ENCODE assay signal across 22 mouse cellular contexts in genomic region chr1:65162210-65162609, GRCm38 (mm10). TPM values are rescaled to one million over a fixed set of nuclear protein-coding genes. Genes with fewer than 3 reads are reported as not detected.
A peak's percentile ranks its signal among the peaks of the same experiment; 100 is the strongest.
DNase-seq lines count a peak whose midpoint lies in the region; ATAC-seq and TF ChIP-seq lines count a peak whose summit lies in the region.
"Had no signal": no experiment of that assay in that cellular context is flagged by ENCODE, and none has a peak within 500 bp of the region (broad histone marks: within the 10 kb centered on the region; RNA-seq: fewer than 3 reads in every experiment).

No protein-coding gene starts in this region.

- H3K27ac ChIP-seq in forebrain, postnatal 0 days (ENCODE audit: low read depth, low read length): no peak overlapping the region
- H3K27ac ChIP-seq in forebrain, embryonic 10.5 days: no peak overlapping the region
- H3K27ac ChIP-seq: forebrain, embryonic 15.5 days; heart, embryonic 10.5 days; kidney, embryonic 15.5 days had no signal

- WGBS in forebrain, postnatal 0 days: 100% methylated on average over 1 of the region's 1 CpGs
- 98% methylated on average over 1 of the region's 1 CpGs for WGBS in forebrain, embryonic 10.5 days

- H3K27me3 ChIP-seq in forebrain, postnatal 0 days (ENCODE audit: insufficient read depth, low read length): no peaks in the 10 kb centered on the region
- H3K27me3 ChIP-seq in forebrain, embryonic 10.5 days (ENCODE audit: poor library complexity, severe bottlenecking): no peaks in the 10 kb centered on the region
- H3K27me3 ChIP-seq: forebrain, embryonic 15.5 days; kidney, embryonic 15.5 days had no signal

- 0 out of 2 replicates have a peak, but pooled peaks have one; percentile 32 for ATAC-seq in forebrain, postnatal 0 days
- ATAC-seq: forebrain, embryonic 15.5 days had no signal

- no peak overlapping the region for H3K9ac ChIP-seq in forebrain, postnatal 0 days
- H3K9ac ChIP-seq: forebrain, embryonic 15.5 days; kidney, embryonic 15.5 days had no signal

- no peak overlapping the region for H3K4me3 ChIP-seq in forebrain, postnatal 0 days (ENCODE audit: low read depth, low read length)
- H3K4me3 ChIP-seq in forebrain, embryonic 10.5 days: no peak overlapping the region
- H3K4me3 ChIP-seq: forebrain, embryonic 15.5 days; heart, embryonic 10.5 days; kidney, embryonic 15.5 days had no signal

- no peak overlapping the region for H3K4me2 ChIP-seq in forebrain, postnatal 0 days (ENCODE audit: low read depth)
- H3K4me2 ChIP-seq: forebrain, embryonic 15.5 days; kidney, embryonic 15.5 days had no signal

- TF ChIP-seq CTCF in forebrain, postnatal 0 days (IDR thresholded peaks at IDR 0.05; ENCODE audit: low read depth): peak; percentile 37

- H3K4me1 ChIP-seq in forebrain, postnatal 0 days (ENCODE audit: insufficient read depth): no peaks in the 10 kb centered on the region
- H3K4me1 ChIP-seq in forebrain, embryonic 10.5 days: no peaks in the 10 kb centered on the region
- H3K4me1 ChIP-seq: forebrain, embryonic 15.5 days; heart, embryonic 10.5 days; kidney, embryonic 15.5 days had no signal

- no peak for DNase-seq in forebrain, postnatal 0 days
- no peak for DNase-seq in forebrain, embryonic 10.5 days (ENCODE audit: extremely low spot score, low spot score)
- DNase-seq in layer of hippocampus, adult 9-11 months: peak; percentile 23
- no peak for DNase-seq in layer of hippocampus, postnatal 25 days (ENCODE audit: extremely low spot score in 1 of 2, low spot score in 1 of 2)
- DNase-seq in right cerebral cortex, adult 18-20 months: peak; percentile 19
- DNase-seq in right cerebral cortex, postnatal 36 days (ENCODE audit: low spot score in 2 of 2): no peak
- DNase-seq in right cerebral cortex, postnatal 4 days: peak; percentile 16
- no peak for DNase-seq in ovary, postnatal 36 days (ENCODE audit: low spot score)
- DNase-seq: adrenal gland, adult 2 months; cerebellum, postnatal 14 days; heart, postnatal 14 days; lung, adult 18-20 months; retina, postnatal 1 day had no signal

- peaks cover 83% of the 10 kb centered on the region for H3K36me3 ChIP-seq in forebrain, postnatal 0 days (ENCODE audit: insufficient read depth)
- peaks cover 95% of the 10 kb centered on the region for H3K36me3 ChIP-seq in forebrain, embryonic 10.5 days (replicated peaks)

- H3K9me3 ChIP-seq in forebrain, postnatal 0 days (ENCODE audit: low read length): no peaks in the 10 kb centered on the region
- no peaks in the 10 kb centered on the region for H3K9me3 ChIP-seq in forebrain, embryonic 10.5 days
- H3K9me3 ChIP-seq: forebrain, embryonic 15.5 days; heart, embryonic 10.5 days; kidney, embryonic 15.5 days had no signal

RNA-seq across cellular contexts. Expression of gene Idh1, which starts 24.1 kb away (rescaled TPM):
- total RNA-seq in forebrain, postnatal 0 days (2014; rRNA removed): 366 and 375 TPM in 2 replicates
- 436 and 453 TPM in 2 replicates for polyA plus RNA-seq in forebrain, postnatal 0 days (2015; fragmentation: Nextera tagmentation; extraction: Ambion mirVana)
- 245 and 249 TPM in 2 replicates for polyA plus RNA-seq in forebrain, embryonic 10.5 days (2016; fragmentation: Nextera tagmentation; extraction: Ambion mirVana)
- 10 to 100 TPM; 52.2 to 57.4 TPM for total RNA-seq in layer of hippocampus, postnatal 25 days (2021)

RNA-seq across cellular contexts. Expression of gene Pikfyve, which starts 24.3 kb away (rescaled TPM):
- 33.6 and 42.6 TPM in 2 replicates for total RNA-seq in forebrain, postnatal 0 days (2014; rRNA removed)
- 8.3 and 9.9 TPM in 2 replicates for polyA plus RNA-seq in forebrain, postnatal 0 days (2015; fragmentation: Nextera tagmentation; extraction: Ambion mirVana)
- 13.1 and 16.3 TPM in 2 replicates for polyA plus RNA-seq in forebrain, embryonic 10.5 days (2016; fragmentation: Nextera tagmentation; extraction: Ambion mirVana)
- 10 to 100 TPM; 38.9 to 42.3 TPM for total RNA-seq in layer of hippocampus, postnatal 25 days (2021)

RNA-seq across cellular contexts. Expression of gene D630023F18Rik, which starts 39.2 kb away (rescaled TPM):
- 6.5 and 9.8 TPM in 2 replicates for total RNA-seq in forebrain, postnatal 0 days (2014; rRNA removed)
- polyA plus RNA-seq in forebrain, postnatal 0 days (2015; fragmentation: Nextera tagmentation; extraction: Ambion mirVana): 8.2 and 12.3 TPM in 2 replicates
- polyA plus RNA-seq in forebrain, embryonic 10.5 days (2016; fragmentation: Nextera tagmentation; extraction: Ambion mirVana): 0.14 and 0.25 TPM in 2 replicates
- 1 to 10 TPM; 10.0 TPM for total RNA-seq in layer of hippocampus, postnatal 25 days (2021)
- total RNA-seq: adrenal gland, adult 2 months; gastrocnemius, adult 8-10 months; heart, postnatal 14 days had no signal
- polyA plus RNA-seq: adrenal gland, adult 2 months had no signal

RNA-seq across cellular contexts. Expression of gene Gm28845, which starts 42.9 kb away (rescaled TPM):
- total RNA-seq in forebrain, postnatal 0 days (2014; rRNA removed): 0.92 TPM in 1 of 2 replicates, not detected in the other
- polyA plus RNA-seq in forebrain, postnatal 0 days (2015; fragmentation: Nextera tagmentation; extraction: Ambion mirVana): 0.52 TPM in 1 of 2 replicates, not detected in the other
- not detected in 2 replicates for polyA plus RNA-seq in forebrain, embryonic 10.5 days (2016; fragmentation: Nextera tagmentation; extraction: Ambion mirVana)
- 1 to 10 TPM in 1 of 2 experiments, not detected in 1; 1.3 TPM for total RNA-seq in layer of hippocampus, postnatal 25 days (2021)
- total RNA-seq: adrenal gland, adult 2 months; gastrocnemius, adult 8-10 months; heart, postnatal 14 days; megakaryocyte, adult 5-6 weeks had no signal
- polyA plus RNA-seq: adrenal gland, adult 2 months; forebrain, embryonic 15.5 days; heart, embryonic 10.5 days; kidney, embryonic 15.5 days; limb, embryonic 14.5 days; neural tube, embryonic 14.5 days; urinary bladder, adult 2 months had no signal

RNA-seq across cellular contexts. Expression of gene Cryga, which starts 59.0 kb away (rescaled TPM):
- total RNA-seq in forebrain, postnatal 0 days (2014; rRNA removed): not detected in 2 replicates
- 0.39 and 0.44 TPM in 2 replicates for polyA plus RNA-seq in forebrain, postnatal 0 days (2015; fragmentation: Nextera tagmentation; extraction: Ambion mirVana)
- polyA plus RNA-seq in forebrain, embryonic 10.5 days (2016; fragmentation: Nextera tagmentation; extraction: Ambion mirVana): not detected in 2 replicates
- under 1 TPM in 1 of 2 experiments, not detected in 1; 0.47 TPM for total RNA-seq in layer of hippocampus, postnatal 25 days (2021)
- total RNA-seq: adrenal gland, adult 2 months; gastrocnemius, adult 8-10 months; heart, postnatal 14 days; left cerebral cortex, adult 18-20 months; megakaryocyte, adult 5-6 weeks had no signal
- polyA plus RNA-seq: adrenal gland, adult 2 months; forebrain, embryonic 15.5 days; heart, embryonic 10.5 days; kidney, embryonic 15.5 days; limb, embryonic 14.5 days; neural tube, embryonic 14.5 days; urinary bladder, adult 2 months had no signal

Comparison
In these comparisons a context has a peak if more than half of its experiments do, and no peak if none do; other contexts are left out.
1. DNase-seq: peak in layer of hippocampus, adult 9-11 months (single experiment), right cerebral cortex, adult 18-20 months (single experiment) and right cerebral cortex, postnatal 4 days (single experiment); none in forebrain, postnatal 0 days (single experiment), forebrain, embryonic 10.5 days (single experiment), layer of hippocampus, postnatal 25 days (0 of 2), right cerebral cortex, postnatal 36 days (0 of 2) and ovary, postnatal 36 days (single experiment).